Mouse (Mus musculus): Measurements from ENCODE around the gene Litaf.
"Not testable (repeated sequence)": the region's sequence is repeated elsewhere in the genome, so short reads cannot be mapped to it uniquely, and the experiment has no call there.

The Litaf gene

GRCm38 (mm10) chr16:10990763-10991162, 75.2 kb downstream of the Litaf start:
- DNase-seq (ENCODE audit: low spot score) = no peak

GRCm38 (mm10) chr16:10989896-10990295, 76.1 kb downstream of the Litaf start:
- no peak for DNase-seq (ENCODE audit: low spot score)

GRCm38 (mm10) chr16:10989361-10989760, 76.6 kb downstream of the Litaf start:
- DNase-seq (ENCODE audit: low spot score) = no peak

GRCm38 (mm10) chr16:10988261-10988660, 77.7 kb downstream of the Litaf start:
- no peak for DNase-seq (ENCODE audit: low spot score)

- DNase-seq (ENCODE audit: low spot score) = no peak
Measured at GRCm38 (mm10) chr16:10984534-10984933, 81.4 kb downstream of the Litaf start.

- no peak for DNase-seq (ENCODE audit: low spot score)
Measured at GRCm38 (mm10) chr16:10981493-10982070, 84.4 kb downstream of the Litaf start.

- DNase-seq (ENCODE audit: low spot score) = peak; percentile 26
Measured at GRCm38 (mm10) chr16:10979064-10979803, 86.7 kb downstream of the Litaf start.

- no peak for DNase-seq (ENCODE audit: low spot score)
Measured at GRCm38 (mm10) chr16:10977877-10978276, 88.1 kb downstream of the Litaf start.

- no peak for DNase-seq (ENCODE audit: low spot score)
Measured at GRCm38 (mm10) chr16:10976202-10976631, 89.7 kb downstream of the Litaf start.

GRCm38 (mm10) chr16:10974939-10975338, 91.0 kb downstream of the Litaf start:
- no peak for DNase-seq (ENCODE audit: low spot score)

GRCm38 (mm10) chr16:10974037-10974446, 91.9 kb downstream of the Litaf start:
- DNase-seq (ENCODE audit: low spot score) = no peak

GRCm38 (mm10) chr16:10972259-10972658, 93.7 kb downstream of the Litaf start:
- no peak for DNase-seq (ENCODE audit: low spot score)

GRCm38 (mm10) chr16:10969944-10970343, 96.0 kb downstream of the Litaf start:
- not testable (repeated sequence) for DNase-seq (ENCODE audit: low spot score)

- peak; percentile 36 for DNase-seq (ENCODE audit: low spot score)
Measured at GRCm38 (mm10) chr16:10969342-10969741, 96.6 kb downstream of the Litaf start.

- no peak for DNase-seq (ENCODE audit: low spot score)
Measured at GRCm38 (mm10) chr16:10968299-10968698, 97.7 kb downstream of the Litaf start.

GRCm38 (mm10) chr16:10967756-10968155, 98.2 kb downstream of the Litaf start:
- DNase-seq (ENCODE audit: low spot score) = no peak

GRCm38 (mm10) chr16:10967013-10967412, 98.9 kb downstream of the Litaf start:
- no peak for DNase-seq (ENCODE audit: low spot score)

GRCm38 (mm10) chr16:10965034-10965433, 100.9 kb downstream of the Litaf start:
- no peak for DNase-seq (ENCODE audit: low spot score)

- DNase-seq (ENCODE audit: low spot score) = no peak
Measured at GRCm38 (mm10) chr16:10960916-10961315, 105.0 kb downstream of the Litaf start.

GRCm38 (mm10) chr16:10958763-10959440, 107.1 kb downstream of the Litaf start:
- DNase-seq (ENCODE audit: low spot score) = no peak

GRCm38 (mm10) chr16:10958307-10958706, 107.7 kb downstream of the Litaf start:
- DNase-seq (ENCODE audit: low spot score) = not testable (repeated sequence)

- no peak for DNase-seq (ENCODE audit: low spot score)
Measured at GRCm38 (mm10) chr16:10957794-10958193, 108.2 kb downstream of the Litaf start.
